Mouse (Mus musculus): ENCODE results near the gene Pcgf2.

DNA sequence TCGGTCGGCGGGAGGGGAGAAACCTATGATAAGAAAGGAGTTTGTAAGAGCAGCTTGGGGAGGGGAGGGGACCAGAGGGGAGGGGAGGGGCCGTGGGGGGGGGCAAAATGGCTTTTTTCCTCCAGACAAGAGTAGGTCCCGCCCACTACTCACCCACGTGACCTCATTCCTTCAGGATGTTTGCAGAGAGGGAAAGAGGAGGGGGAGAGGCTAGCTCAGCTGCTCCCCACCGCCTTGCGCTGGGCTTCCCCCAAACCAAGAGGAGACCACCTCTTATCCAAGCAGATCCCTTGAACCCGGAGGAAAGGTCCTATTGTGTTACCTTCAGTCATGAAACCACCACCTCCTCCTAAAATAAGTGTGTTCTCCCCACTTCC lies 683 bp downstream of the Pcgf2 start:
- no peak for TF ChIP-seq EP300 (IDR thresholded peaks at IDR 0.05)
- TF ChIP-seq CTCF (IDR thresholded peaks at IDR 0.05): no peak
